Mouse (Mus musculus) midbrain, embryonic 12.5 days (tissue): ENCODE data around the gene P2rx5. TPM values are rescaled to one million over a fixed set of nuclear protein-coding genes. Genes with fewer than 3 reads are reported as not detected.

ENCODE experiments used
- ATAC-seq: fragments of 200-750 bp; cut with Nextera tagmentation; 2 replicates; pipeline ENCODE4 v1.8.0; 2017; ENCODE audit warnings: low read depth, moderate TSS enrichment, moderate library complexity; ENCODE audit not compliant: low FRiP score
- H3K27ac ChIP-seq: fragments of 300-500 bp; sonication (generic); replicated peaks from 2 replicates; pipeline ENCODE4 v1.5.1; 2016; ENCODE audit warnings: mild to moderate bottlenecking
- H3K27me3 ChIP-seq: fragments of 300-500 bp; sonication (generic); 2 replicates; pipeline ENCODE4 v1.6.1; 2016; ENCODE audit warnings: mild to moderate bottlenecking
- H3K36me3 ChIP-seq: fragments of 300-500 bp; sonication (generic); 2 replicates; pipeline ENCODE4 v1.6.1; 2016
- H3K4me1 ChIP-seq: fragments of 300-500 bp; sonication (generic); 2 replicates; pipeline ENCODE4 v1.6.1; 2016
- H3K4me2 ChIP-seq: fragments of 300-500 bp; sonication (generic); replicated peaks from 2 replicates; pipeline ENCODE4 v1.6.1; 2016; ENCODE audit warnings: mild to moderate bottlenecking, moderate library complexity
- H3K4me3 ChIP-seq: fragments of 300-500 bp; sonication (generic); 2 replicates; pipeline ENCODE4 v1.5.1; 2016; ENCODE audit warnings: mild to moderate bottlenecking
- H3K9ac ChIP-seq: fragments of 300-500 bp; sonication (generic); replicated peaks from 2 replicates; pipeline ENCODE4 v1.6.1; 2016; ENCODE audit warnings: mild to moderate bottlenecking, moderate library complexity
- H3K9me3 ChIP-seq: fragments of 300-500 bp; sonication (generic); 2 replicates; pipeline ENCODE4 v1.6.1; 2016; ENCODE audit warnings: mild to moderate bottlenecking
- WGBS: fragments of 180-500 bp; shearing (Covaris S2); methylation state at CpG from one replicate; pipeline ENCODE4 v1.1.7; 2016; 5-methylcytosine and 5-hydroxymethylcytosine counted together
- polyA plus RNA-seq: library from polyadenylated mRNA; unstranded; fragments of >200 nt; fragmentation: Nextera tagmentation; extraction: Ambion mirVana; gene quantifications from 2 replicates; pipeline ENCODE4 v1.2.1, GENCODE M21; 2016

The P2rx5 gene
- 0.09 and 0.12 TPM in 2 replicates for polyA plus RNA-seq

GRCm38 (mm10) chr11:73159957-73160810 is at the start of gene P2rx5:
TSS of gene P2rx5 (plus strand) at chr11:73160421.
- peak within 1 kb of the TSS; percentile 55 for H3K9ac ChIP-seq
- H3K27ac ChIP-seq = no peak within 1 kb of the TSS
- WGBS = 3% methylated on average over 49 of the region's 49 CpGs
- peak within 1 kb of the TSS; percentile 68 for H3K4me2 ChIP-seq
- peaks cover 9% of the 10 kb centered on the region for H3K4me1 ChIP-seq
- H3K27me3 ChIP-seq = peaks cover 35% of the 10 kb centered on the region
- H3K9me3 ChIP-seq = no peaks in the 10 kb centered on the region
- peak; percentile 66; the same call in 1 of the 2 replicates for ATAC-seq
- H3K4me3 ChIP-seq = peak within 1 kb of the TSS; percentile 42
- no peaks in the 10 kb centered on the region for H3K36me3 ChIP-seq

GRCm38 (mm10) chr11:73111414-73111813 is 48.8 kb upstream of the P2rx5 start:
- no peaks in the 10 kb centered on the region for H3K9me3 ChIP-seq
- no peak overlapping the region for H3K4me2 ChIP-seq
- H3K36me3 ChIP-seq = no peaks in the 10 kb centered on the region
- no peaks in the 10 kb centered on the region for H3K27me3 ChIP-seq
- no peaks in the 10 kb centered on the region for H3K4me1 ChIP-seq
- WGBS = 77% methylated on average over 6 of the region's 6 CpGs
- H3K4me3 ChIP-seq = no peak overlapping the region
- H3K9ac ChIP-seq = no peak overlapping the region
- no peak overlapping the region for H3K27ac ChIP-seq
- ATAC-seq = no peak

- no peak overlapping the region for H3K9ac ChIP-seq
- no peaks in the 10 kb centered on the region for H3K9me3 ChIP-seq
- H3K27me3 ChIP-seq = no peaks in the 10 kb centered on the region
- H3K4me2 ChIP-seq = no peak overlapping the region
- ATAC-seq = no peak
- H3K4me3 ChIP-seq = no peak overlapping the region
- no peak overlapping the region for H3K27ac ChIP-seq
- H3K4me1 ChIP-seq = no peaks in the 10 kb centered on the region
- WGBS = 92% methylated on average over 6 of the region's 6 CpGs
- peaks cover 18% of the 10 kb centered on the region for H3K36me3 ChIP-seq
Observed at GRCm38 (mm10) chr11:73126495-73126894, 33.7 kb upstream of the P2rx5 start.

GRCm38 (mm10) chr11:73131020-73131419 is 29.2 kb upstream of the P2rx5 start:
- no peak for ATAC-seq
- peaks cover 6% of the 10 kb centered on the region; the same call in 1 of the 2 replicates for H3K4me1 ChIP-seq
- 82% methylated on average over 7 of the region's 7 CpGs for WGBS
- H3K4me2 ChIP-seq = no peak overlapping the region
- H3K27me3 ChIP-seq = no peaks in the 10 kb centered on the region
- H3K36me3 ChIP-seq = peaks cover 34% of the 10 kb centered on the region
- H3K9me3 ChIP-seq = no peaks in the 10 kb centered on the region
- no peak overlapping the region for H3K9ac ChIP-seq
- no peak overlapping the region for H3K27ac ChIP-seq
- H3K4me3 ChIP-seq = no peak overlapping the region

GRCm38 (mm10) chr11:73132999-73133398 is 27.2 kb upstream of the P2rx5 start:
- peaks cover 33% of the 10 kb centered on the region for H3K36me3 ChIP-seq

GRCm38 (mm10) chr11:73134222-73134621 is 26.0 kb upstream of the P2rx5 start:
- H3K27me3 ChIP-seq = no peaks in the 10 kb centered on the region
- peaks cover 23% of the 10 kb centered on the region for H3K4me1 ChIP-seq
- no peak overlapping the region for H3K9ac ChIP-seq
- WGBS = 94% methylated on average over 5 of the region's 5 CpGs
- ATAC-seq = no peak
- H3K9me3 ChIP-seq = no peaks in the 10 kb centered on the region
- H3K36me3 ChIP-seq = peaks cover 33% of the 10 kb centered on the region
- no peak overlapping the region for H3K27ac ChIP-seq
- peak overlapping the region; percentile 4 for H3K4me2 ChIP-seq
- no peak overlapping the region for H3K4me3 ChIP-seq

More at GRCm38 (mm10) chr11:73132999-73133398, 27.2 kb upstream of the P2rx5 start:
- no peak for ATAC-seq
- no peaks in the 10 kb centered on the region for H3K27me3 ChIP-seq
- H3K4me3 ChIP-seq = no peak overlapping the region
- H3K4me2 ChIP-seq = no peak overlapping the region
- no peak overlapping the region for H3K9ac ChIP-seq
- peaks cover 23% of the 10 kb centered on the region for H3K4me1 ChIP-seq
- no peaks in the 10 kb centered on the region for H3K9me3 ChIP-seq
- 96% methylated on average over 6 of the region's 6 CpGs for WGBS
- no peak overlapping the region for H3K27ac ChIP-seq

GRCm38 (mm10) chr11:73136587-73136986 is 23.6 kb upstream of the P2rx5 start:
- no peaks in the 10 kb centered on the region for H3K27me3 ChIP-seq
- peak overlapping the region; percentile 78 for H3K4me3 ChIP-seq
- 91% methylated on average over 6 of the region's 6 CpGs for WGBS
- H3K4me1 ChIP-seq = peaks cover 23% of the 10 kb centered on the region
- H3K27ac ChIP-seq = no peak overlapping the region
- peaks cover 26% of the 10 kb centered on the region for H3K36me3 ChIP-seq
- no peak for ATAC-seq
- H3K9me3 ChIP-seq = no peaks in the 10 kb centered on the region
- H3K9ac ChIP-seq = no peak overlapping the region
- peak overlapping the region; percentile 79 for H3K4me2 ChIP-seq

- H3K9me3 ChIP-seq = no peaks in the 10 kb centered on the region
- WGBS = 49% methylated on average over 11 of the region's 11 CpGs
- H3K4me3 ChIP-seq = peak overlapping the region; percentile 78
- no peak overlapping the region for H3K27ac ChIP-seq
- no peak for ATAC-seq
- peaks cover 23% of the 10 kb centered on the region for H3K4me1 ChIP-seq
- no peaks in the 10 kb centered on the region for H3K27me3 ChIP-seq
- peak overlapping the region; percentile 80 for H3K9ac ChIP-seq
- peaks cover 25% of the 10 kb centered on the region for H3K36me3 ChIP-seq
- peak overlapping the region; percentile 79 for H3K4me2 ChIP-seq
Observed at GRCm38 (mm10) chr11:73137116-73137515, 23.1 kb upstream of the P2rx5 start.

- peak; percentile 95 for ATAC-seq
- H3K9me3 ChIP-seq = no peaks in the 10 kb centered on the region
- 0 out of 2 replicates have a peak within 1 kb of the TSS, but pooled peaks have one; percentile 15 for H3K27ac ChIP-seq
- H3K27me3 ChIP-seq = no peaks in the 10 kb centered on the region
- H3K9ac ChIP-seq = peak within 1 kb of the TSS; percentile 80
- WGBS = under 1% methylated on average over 80 of the region's 84 CpGs
- peak within 1 kb of the TSS; percentile 78 for H3K4me3 ChIP-seq
- peaks cover 18% of the 10 kb centered on the region for H3K36me3 ChIP-seq
- H3K4me1 ChIP-seq = peaks cover 23% of the 10 kb centered on the region
- peak within 1 kb of the TSS; percentile 79 for H3K4me2 ChIP-seq
Observed at GRCm38 (mm10) chr11:73137591-73138501, 22.4 kb upstream of the P2rx5 start, which contains the start of gene Haspin. TSS of gene Haspin (minus strand) at chr11:73138294.

- H3K4me2 ChIP-seq = no peak overlapping the region
- H3K4me1 ChIP-seq = peaks cover 2% of the 10 kb centered on the region; the same call in 1 of the 2 replicates
- no peak overlapping the region for H3K4me3 ChIP-seq
- H3K9ac ChIP-seq = no peak overlapping the region
- no peaks in the 10 kb centered on the region for H3K9me3 ChIP-seq
- no peak for ATAC-seq
- WGBS = 69% methylated on average over 1 of the region's 1 CpGs
- H3K27me3 ChIP-seq = no peaks in the 10 kb centered on the region
- no peak overlapping the region for H3K27ac ChIP-seq
- no peaks in the 10 kb centered on the region for H3K36me3 ChIP-seq
Observed at GRCm38 (mm10) chr11:73144261-73144681, 15.9 kb upstream of the P2rx5 start.

GRCm38 (mm10) chr11:73146026-73146974 is 13.9 kb upstream of the P2rx5 start:
- H3K9me3 ChIP-seq = no peaks in the 10 kb centered on the region
- whole genome bisulfite sequencing = 58% methylated on average over 11 of the region's 11 CpGs
- H3K4me1 ChIP-seq = peaks cover 2% of the 10 kb centered on the region; the same call in 1 of the 2 replicates
- H3K4me2 ChIP-seq = no peak overlapping the region
- H3K9ac ChIP-seq = no peak overlapping the region
- no peak for ATAC-seq
- no peaks in the 10 kb centered on the region for H3K36me3 ChIP-seq
- H3K4me3 ChIP-seq = no peak overlapping the region
- no peaks in the 10 kb centered on the region for H3K27me3 ChIP-seq
- H3K27ac ChIP-seq = no peak overlapping the region
